ENCODE assay signal across 10 mouse cellular contexts in genomic region chr7:64360586-64360945, GRCm38 (mm10). TPM values are rescaled to one million over a fixed set of nuclear protein-coding genes. Genes with fewer than 3 reads are reported as not detected.
A peak's percentile ranks its signal among the peaks of the same experiment; 100 is the strongest.
DNase-seq lines count a peak whose midpoint lies in the region; ATAC-seq and TF ChIP-seq lines count a peak whose summit lies in the region.
"Had no signal": no experiment of that assay in that cellular context is flagged by ENCODE, and none has a peak within 500 bp of the region (broad histone marks: within the 10 kb centered on the region; RNA-seq: fewer than 3 reads in every experiment).

No protein-coding gene starts in this region.

- H3K27me3 ChIP-seq in embryonic facial prominence, embryonic 12.5 days = no peaks in the 10 kb centered on the region
- no peaks in the 10 kb centered on the region for H3K27me3 ChIP-seq in embryonic facial prominence, embryonic 10.5 days (replicated peaks; ENCODE audit: low read depth, poor library complexity, severe bottlenecking)
- H3K27me3 ChIP-seq in CH12.LX (replicated peaks) = no peaks in the 10 kb centered on the region
- no peaks in the 10 kb centered on the region for H3K27me3 ChIP-seq in hindbrain, embryonic 10.5 days (ENCODE audit: insufficient read depth, poor library complexity, severe bottlenecking)
- H3K27me3 ChIP-seq: liver, embryonic 13.5 days had no signal

- no peak overlapping the region for H3K4me3 ChIP-seq in embryonic facial prominence, embryonic 12.5 days
- no peak overlapping the region for H3K4me3 ChIP-seq in embryonic facial prominence, embryonic 10.5 days
- no peak overlapping the region for H3K4me3 ChIP-seq in CH12.LX (replicated peaks in 1 of 3; ENCODE audit: low read depth in 2 of 3, low read length in 2 of 3, poor library complexity in 1 of 3)
- no peak overlapping the region for H3K4me3 ChIP-seq in hindbrain, embryonic 10.5 days
- H3K4me3 ChIP-seq: liver, embryonic 13.5 days had no signal

- peak; percentile 74; the same call in 1 of the 2 replicates for ATAC-seq in embryonic facial prominence, embryonic 12.5 days (ENCODE audit: insufficient number of reproducible peaks, insufficient read depth, low FRiP score, low TSS enrichment)
- ATAC-seq in CD4-positive, CD25-positive, alpha-beta regulatory T cell, adult 4 months = no peak

- WGBS in embryonic facial prominence, embryonic 12.5 days = 32% methylated on average over 3 of the region's 3 CpGs
- 34% methylated on average over 3 of the region's 3 CpGs for WGBS in embryonic facial prominence, embryonic 10.5 days
- WGBS in hindbrain, embryonic 10.5 days = 72% methylated on average over 3 of the region's 3 CpGs

- no peak for TF ChIP-seq EP300 in CH12.LX (IDR thresholded peaks at IDR 0.05; ENCODE audit: low read length)

- no peak for DNase-seq in embryonic facial prominence, embryonic 10.5 days (ENCODE audit: low spot score)
- DNase-seq in CH12.LX (ENCODE audit: extremely low read depth) = peak; percentile 15
- DNase-seq in hindbrain, embryonic 10.5 days (ENCODE audit: low spot score) = peak; percentile 11
- peak; percentile 60 to 61 for DNase-seq in layer of hippocampus, postnatal 36 days
- no peak for DNase-seq in gastrocnemius, adult 8-10 months (ENCODE audit: low spot score in 2 of 2)
- no peak for DNase-seq in lung, postnatal 4 days
- DNase-seq: cerebellum, postnatal 14 days; liver, embryonic 13.5 days had no signal

- H3K36me3 ChIP-seq in embryonic facial prominence, embryonic 12.5 days = peaks cover 80% of the 10 kb centered on the region
- H3K36me3 ChIP-seq in embryonic facial prominence, embryonic 10.5 days (replicated peaks) = peaks cover 91% of the 10 kb centered on the region
- peaks cover 51 to 82% of the 10 kb centered on the region in 2 experiments for H3K36me3 ChIP-seq in CH12.LX (replicated peaks in 1 of 2; ENCODE audit: control insufficient read depth in 1 of 2, insufficient read depth in 1 of 2, low read length in 1 of 2)
- H3K36me3 ChIP-seq in hindbrain, embryonic 10.5 days = peaks cover 91% of the 10 kb centered on the region

- peak overlapping the region; percentile 63 for H3K27ac ChIP-seq in embryonic facial prominence, embryonic 12.5 days
- H3K27ac ChIP-seq in embryonic facial prominence, embryonic 10.5 days (replicated peaks) = no peak overlapping the region
- peak overlapping the region; percentile 64 for H3K27ac ChIP-seq in CH12.LX (ENCODE audit: insufficient read depth, low read depth)
- 0 out of 2 replicates have a peak overlapping the region, but pooled peaks have one; percentile 3 for H3K27ac ChIP-seq in hindbrain, embryonic 10.5 days
- H3K27ac ChIP-seq: liver, embryonic 13.5 days had no signal

- no peak for TF ChIP-seq POLR2A in CH12.LX (IDR thresholded peaks at IDR 0.05; ENCODE audit: low read depth, low read length)

- dilution Hi-C loops in CH12.LX (cut with MboI; ENCODE audit: extremely low pct_ligation_motif_present, extremely low pct_unique_long_range_greater_than_20kb, low sequenced_read_pairs) = no loop called here

- TF ChIP-seq CTCF in CH12.LX (conservative IDR thresholded peaks at IDR 0.05 in 1 of 2, IDR thresholded peaks at IDR 0.05 in 1 of 2; ENCODE audit: low read depth in 2 of 2, low read length in 2 of 2) = no peak

- no peak overlapping the region for H3K9ac ChIP-seq in embryonic facial prominence, embryonic 12.5 days
- H3K9ac ChIP-seq in CH12.LX (ENCODE audit: insufficient read depth, low read depth) = peak overlapping the region; percentile 25; the same call in 1 of the 2 replicates
- H3K9ac ChIP-seq: liver, embryonic 13.5 days had no signal

- H3K79me2 ChIP-seq in CH12.LX (replicated peaks; ENCODE audit: control insufficient read depth, extremely low read depth, insufficient read depth, poor library complexity, severe bottlenecking) = no peaks in the 10 kb centered on the region

- no peaks in the 10 kb centered on the region for H3K9me3 ChIP-seq in embryonic facial prominence, embryonic 12.5 days
- H3K9me3 ChIP-seq in embryonic facial prominence, embryonic 10.5 days = no peaks in the 10 kb centered on the region
- no peaks in the 10 kb centered on the region for H3K9me3 ChIP-seq in CH12.LX (replicated peaks; ENCODE audit: low read length)
- H3K9me3 ChIP-seq in hindbrain, embryonic 10.5 days = no peaks in the 10 kb centered on the region
- H3K9me3 ChIP-seq: liver, embryonic 13.5 days had no signal

- TF ChIP-seq RAD21 in CH12.LX (IDR thresholded peaks at IDR 0.05; ENCODE audit: low read depth, low read length) = no peak

- in situ Hi-C loops in CH12.LX (cut with MboI; ENCODE audit: low pct_ligation_motif_present, low pct_unique_long_range_greater_than_20kb, low sequenced_read_pairs) = no loop called here

- no peak overlapping the region for H3K4me2 ChIP-seq in embryonic facial prominence, embryonic 12.5 days (replicated peaks)
- H3K4me2 ChIP-seq in CH12.LX (ENCODE audit: insufficient read depth, low read depth, poor library complexity, severe bottlenecking) = peak overlapping the region; percentile 8; the same call in 1 of the 2 replicates
- H3K4me2 ChIP-seq: liver, embryonic 13.5 days had no signal

- H3K4me1 ChIP-seq in embryonic facial prominence, embryonic 12.5 days = peaks cover 3% of the 10 kb centered on the region; the same call in 1 of the 2 replicates
- H3K4me1 ChIP-seq in embryonic facial prominence, embryonic 10.5 days = no peaks in the 10 kb centered on the region
- peaks cover 3 to 19% of the 10 kb centered on the region in 2 experiments; a peak in 1 of 4 replicates for H3K4me1 ChIP-seq in CH12.LX (ENCODE audit: control insufficient read depth in 1 of 2, insufficient read depth in 2 of 2)
- 0 out of 2 replicates have a peak, but pooled peaks cover 5% of the 10 kb centered on the region for H3K4me1 ChIP-seq in hindbrain, embryonic 10.5 days (replicated peaks)

TF ChIP-seq in CH12.LX, 34 proteins besides CTCF, POLR2A, EP300 and RAD21:
- no peak for TF ChIP-seq JUND (conservative IDR thresholded peaks at IDR 0.05; ENCODE audit: low read depth, low read length)
- TF ChIP-seq TBP (conservative IDR thresholded peaks at IDR 0.05; ENCODE audit: low read depth, low read length) = no peak
- no peak for TF ChIP-seq USF2 (conservative IDR thresholded peaks at IDR 0.05; ENCODE audit: low read depth, low read length)
- no peak for TF ChIP-seq NRF1 (IDR thresholded peaks at IDR 0.05; ENCODE audit: low read depth, low read length)
- no peak for TF ChIP-seq MXI1 (IDR thresholded peaks at IDR 0.05; ENCODE audit: low read depth, low read length)
- TF ChIP-seq TCF12 (IDR thresholded peaks at IDR 0.05; ENCODE audit: low read depth, low read length) = no peak
- TF ChIP-seq ZKSCAN1 (IDR thresholded peaks at IDR 0.05; ENCODE audit: borderline replicate concordance, low read depth, low read length) = no peak
- TF ChIP-seq CHD2 (IDR thresholded peaks at IDR 0.05; ENCODE audit: low read length) = no peak
- TF ChIP-seq ZMIZ1 (IDR thresholded peaks at IDR 0.05; ENCODE audit: low read depth, low read length) = no peak
- TF ChIP-seq ZC3H11A (IDR thresholded peaks at IDR 0.05; ENCODE audit: low read depth, low read length) = no peak
- no peak for TF ChIP-seq MAFK (IDR thresholded peaks at IDR 0.05; ENCODE audit: insufficient replicate concordance, low read length)
TF ChIP-seq in CH12.LX: peak in this region for 0.

RNA-seq across cellular contexts. Expression of gene Fan1, which starts 13.3 kb away (rescaled TPM):
- 10.9 and 12.0 TPM in 2 replicates for polyA plus RNA-seq in embryonic facial prominence, embryonic 12.5 days (2016; fragmentation: Nextera tagmentation; extraction: Ambion mirVana)
- 9.4 and 10.7 TPM in 2 replicates for polyA plus RNA-seq in embryonic facial prominence, embryonic 10.5 days (2016; fragmentation: Nextera tagmentation; extraction: Ambion mirVana)
- total RNA-seq in CH12.LX (2012; rRNA removed) (4.6 and 5.2 TPM in 2 replicates), CH12.LX (2014; rRNA removed) (2.3 and 2.6 TPM in 2 replicates)
- polyA plus RNA-seq in CH12.LX (2012; ENCODE audit: insufficient read length, low read depth) = 3.0 and 3.6 TPM in 2 replicates
- polyA plus RNA-seq in hindbrain, embryonic 10.5 days (2016; fragmentation: Nextera tagmentation; extraction: Ambion mirVana) = 6.4 and 8.0 TPM in 2 replicates
- 10 to 100 TPM; 12.2 to 13.1 TPM for total RNA-seq in layer of hippocampus, postnatal 36 days (2021)
- 10 to 100 TPM in 1 of 4 experiments, 1 to 10 TPM in 3; 7.4 to 11.7 (median 8.5) TPM for total RNA-seq in gastrocnemius, adult 8-10 months (2022)
- polyA plus RNA-seq in CD4-positive, CD25-positive, alpha-beta regulatory T cell, adult 4 months (2017; shearing (Covaris generic)) = 1 to 10 TPM; 3.7 to 7.1 TPM

RNA-seq across cellular contexts. Expression of gene Mphosph10, which starts 31.5 kb away (rescaled TPM):
- 44.8 and 52.1 TPM in 2 replicates for polyA plus RNA-seq in embryonic facial prominence, embryonic 12.5 days (2016; fragmentation: Nextera tagmentation; extraction: Ambion mirVana)
- polyA plus RNA-seq in embryonic facial prominence, embryonic 10.5 days (2016; fragmentation: Nextera tagmentation; extraction: Ambion mirVana) = 53.4 and 56.1 TPM in 2 replicates
- total RNA-seq in CH12.LX (2012; rRNA removed) = 56.5 and 73.2 TPM in 2 replicates
- total RNA-seq in CH12.LX (2014; rRNA removed) = 107 and 124 TPM in 2 replicates
- 134 and 141 TPM in 2 replicates for polyA plus RNA-seq in CH12.LX (2012; ENCODE audit: insufficient read length, low read depth)
- 27.2 and 46.7 TPM in 2 replicates for polyA plus RNA-seq in hindbrain, embryonic 10.5 days (2016; fragmentation: Nextera tagmentation; extraction: Ambion mirVana)
- total RNA-seq in layer of hippocampus, postnatal 36 days (2021) = 10 to 100 TPM; 23.9 TPM
- 10 to 100 TPM; 13.8 to 22.1 (median 17.4) TPM for total RNA-seq in gastrocnemius, adult 8-10 months (2022)
- polyA plus RNA-seq in CD4-positive, CD25-positive, alpha-beta regulatory T cell, adult 4 months (2017; shearing (Covaris generic)) = 10 to 100 TPM; 53.8 to 64.5 TPM

RNA-seq across cellular contexts. Expression of gene Mcee, which starts 31.8 kb away (rescaled TPM):
- 48.7 and 53.7 TPM in 2 replicates for polyA plus RNA-seq in embryonic facial prominence, embryonic 12.5 days (2016; fragmentation: Nextera tagmentation; extraction: Ambion mirVana)
- 44.0 and 44.6 TPM in 2 replicates for polyA plus RNA-seq in embryonic facial prominence, embryonic 10.5 days (2016; fragmentation: Nextera tagmentation; extraction: Ambion mirVana)
- total RNA-seq in CH12.LX (2012; rRNA removed) = 13.6 and 13.8 TPM in 2 replicates
- total RNA-seq in CH12.LX (2014; rRNA removed) = 13.9 and 15.4 TPM in 2 replicates
- polyA plus RNA-seq in CH12.LX (2012; ENCODE audit: insufficient read length, low read depth) = 15.1 and 15.8 TPM in 2 replicates
- 37.8 and 38.6 TPM in 2 replicates for polyA plus RNA-seq in hindbrain, embryonic 10.5 days (2016; fragmentation: Nextera tagmentation; extraction: Ambion mirVana)
- total RNA-seq in layer of hippocampus, postnatal 36 days (2021) = 10 to 100 TPM; 45.1 to 51.9 TPM
- total RNA-seq in gastrocnemius, adult 8-10 months (2022) = 100 to 1,000 TPM in 2 of 4 experiments, 10 to 100 TPM in 2; 83.5 to 107 (median 94.3) TPM
- polyA plus RNA-seq in CD4-positive, CD25-positive, alpha-beta regulatory T cell, adult 4 months (2017; shearing (Covaris generic)) = 10 to 100 TPM; 15.6 to 23.5 TPM

Comparison
In these comparisons a context has a peak if more than half of its experiments do, and no peak if none do; other contexts are left out.
1. DNase-seq: peak in CH12.LX (single experiment), hindbrain, embryonic 10.5 days (single experiment) and layer of hippocampus, postnatal 36 days (2 of 2); none in embryonic facial prominence, embryonic 10.5 days (single experiment), gastrocnemius, adult 8-10 months (0 of 2) and lung, postnatal 4 days (0 of 2).